In genomic region chr17:25433223-25433616, GRCm38 (mm10) we compare ENCODE assay signal across 8 mouse cellular contexts. TPM values are rescaled to one million over a fixed set of nuclear protein-coding genes. Genes with fewer than 3 reads are reported as not detected.
A peak's percentile ranks its signal among the peaks of the same experiment; 100 is the strongest.
DNase-seq lines count a peak whose midpoint lies in the region; ATAC-seq and TF ChIP-seq lines count a peak whose summit lies in the region.

No protein-coding gene starts in this region.

- no peak overlapping the region; the same call in 1 of the 2 replicates for H3K27ac ChIP-seq in heart, adult 2 months
- H3K27ac ChIP-seq in forebrain, embryonic 12.5 days, result peak overlapping the region; percentile 85
- no peak overlapping the region for H3K27ac ChIP-seq in liver, adult 2 months (replicated peaks; ENCODE audit: insufficient read depth, low read depth, low read length)

- 0 out of 2 replicates have a peak, but pooled peaks cover 1% of the 10 kb centered on the region for H3K4me1 ChIP-seq in heart, adult 2 months (ENCODE audit: control insufficient read depth, insufficient read depth, low read length)
- peaks cover 42% of the 10 kb centered on the region for H3K4me1 ChIP-seq in forebrain, embryonic 12.5 days
- H3K4me1 ChIP-seq in liver, adult 2 months (ENCODE audit: control insufficient read depth, insufficient read depth, low read length), result no peaks in the 10 kb centered on the region

- H3K79me2 ChIP-seq in heart, adult 2 months (replicated peaks; ENCODE audit: control insufficient read depth, insufficient read depth, low read length), result no peaks in the 10 kb centered on the region
- H3K79me2 ChIP-seq in liver, adult 2 months (ENCODE audit: control insufficient read depth, insufficient read depth, low read length), result no peaks in the 10 kb centered on the region

- WGBS in heart, adult 2 months, result 2% methylated on average over 40 of the region's 40 CpGs
- under 1% methylated on average over 40 of the region's 40 CpGs for WGBS in forebrain, embryonic 12.5 days
- WGBS in liver, adult 2 months, result 4% methylated on average over 40 of the region's 40 CpGs

- TF ChIP-seq POLR2A in heart, adult 2 months (IDR thresholded peaks at IDR 0.05; ENCODE audit: insufficient read depth, low read depth, low read length), result no peak
- no peak for TF ChIP-seq POLR2A in liver, adult 2 months (IDR thresholded peaks at IDR 0.05; ENCODE audit: extremely low read depth, insufficient read depth, low read length)

- no peaks in the 10 kb centered on the region for H3K9me3 ChIP-seq in forebrain, embryonic 12.5 days

- H3K27me3 ChIP-seq in heart, adult 2 months (ENCODE audit: control insufficient read depth, insufficient read depth, low read length), result peaks cover 6% of the 10 kb centered on the region
- peaks cover 88% of the 10 kb centered on the region for H3K27me3 ChIP-seq in forebrain, embryonic 12.5 days
- peaks cover 20% of the 10 kb centered on the region for H3K27me3 ChIP-seq in liver, adult 2 months (ENCODE audit: control insufficient read depth, insufficient read depth, low read length)

- H3K4me3 ChIP-seq in heart, adult 2 months, result peak overlapping the region; percentile 54
- peak overlapping the region; percentile 74 for H3K4me3 ChIP-seq in forebrain, embryonic 12.5 days (replicated peaks)
- H3K4me3 ChIP-seq in liver, adult 2 months (ENCODE audit: insufficient read depth, low read depth, low read length), result peak overlapping the region; percentile 25; the same call in 1 of the 2 replicates

- DNase-seq in heart, adult 2 months, result peak in 1 of 2 experiments; percentile 50
- DNase-seq in heart, postnatal 14 days, result no peak
- peak; percentile 60 for DNase-seq in A20 (ENCODE audit: low read depth, low spot score)
- DNase-seq in liver, adult 2 months (ENCODE audit: extremely low read depth, low read depth, low spot score), result no peak
- no peak for DNase-seq in cerebellum, adult 11 months
- DNase-seq in layer of hippocampus, postnatal 14 days (ENCODE audit: low spot score in 2 of 2), result no peak

- H3K4me2 ChIP-seq in forebrain, embryonic 12.5 days, result peak overlapping the region; percentile 94

- intact Hi-C loops in heart, adult 2 months (cut with DNase I), result loop anchor here (5.0 kb wide), 1 partner anchor 36 kb away; no protein-coding TSS in a partner anchor
- intact Hi-C loops in heart, postnatal 14 days (cut with DNase I), result loop anchor here (5.0 kb wide), 1 partner anchor 36 kb away; no protein-coding TSS in a partner anchor

- no peak for TF ChIP-seq EP300 in heart, adult 2 months (IDR thresholded peaks at IDR 0.05; ENCODE audit: insufficient read depth, low read depth, low read length)

- no peak for TF ChIP-seq CTCF in heart, adult 2 months (IDR thresholded peaks at IDR 0.05)
- no peak for TF ChIP-seq CTCF in liver, adult 2 months (IDR thresholded peaks at IDR 0.05; ENCODE audit: low read depth, low read length)

- H3K9ac ChIP-seq in heart, adult 2 months (ENCODE audit: low read depth, low read length), result peak overlapping the region; percentile 56
- H3K9ac ChIP-seq in forebrain, embryonic 12.5 days, result peak overlapping the region; percentile 81
- H3K9ac ChIP-seq in liver, adult 2 months (ENCODE audit: low read depth, low read length), result no peak overlapping the region

- no peaks in the 10 kb centered on the region for H3K36me3 ChIP-seq in heart, adult 2 months (ENCODE audit: control insufficient read depth, insufficient read depth, low read length)
- H3K36me3 ChIP-seq in forebrain, embryonic 12.5 days (replicated peaks), result no peaks in the 10 kb centered on the region
- H3K36me3 ChIP-seq in liver, adult 2 months (ENCODE audit: control insufficient read depth, insufficient read depth, low read length), result no peaks in the 10 kb centered on the region

- peak; percentile 53 for ATAC-seq in forebrain, embryonic 12.5 days (ENCODE audit: low FRiP score)
- ATAC-seq in monocyte, adult 5-6 weeks (replicated peaks; ENCODE audit: insufficient number of reproducible peaks, low FRiP score, low TSS enrichment, poor library complexity, severe bottlenecking), result no peak

RNA-seq across cellular contexts. Expression of gene Cacna1h, which starts 0.4 kb away (rescaled TPM):
- total RNA-seq in heart, adult 2 months (2021), result 1 to 10 TPM; 4.5 to 5.5 TPM
- polyA plus RNA-seq in heart, adult 2 months (2012; rRNA removed), result 20.4 and 23.2 TPM in 2 replicates
- total RNA-seq in heart, postnatal 14 days (2021), result 1 to 10 TPM; 4.9 to 8.1 TPM
- 7.8 and 7.9 TPM in 2 replicates for polyA plus RNA-seq in forebrain, embryonic 12.5 days (2016; fragmentation: Nextera tagmentation; extraction: Ambion mirVana)
- total RNA-seq in liver, adult 2 months (2014; rRNA removed), result 0.27 TPM in 1 of 2 replicates, not detected in the other
- polyA plus RNA-seq in liver, adult 2 months (2012; rRNA removed), result 0.02 and 0.05 TPM in 2 replicates
- total RNA-seq in monocyte, adult 5-6 weeks (2017), result 0.48 to 0.97 TPM in 2 of 3 replicates, not detected in the other
- 10 to 100 TPM; 80.9 to 98.4 TPM for total RNA-seq in layer of hippocampus, postnatal 14 days (2021)

RNA-seq across cellular contexts. Expression of gene Tekt4, which starts 21.2 kb away (rescaled TPM):
- total RNA-seq in heart, adult 2 months (2021), result not detected
- 0.61 and 1.2 TPM in 2 replicates for polyA plus RNA-seq in heart, adult 2 months (2012; rRNA removed)
- total RNA-seq in heart, postnatal 14 days (2021), result under 1 TPM in 1 of 2 experiments, not detected in 1; 0.50 TPM
- 0.19 and 0.31 TPM in 2 replicates for polyA plus RNA-seq in forebrain, embryonic 12.5 days (2016; fragmentation: Nextera tagmentation; extraction: Ambion mirVana)
- not detected in 2 replicates for total RNA-seq in liver, adult 2 months (2014; rRNA removed)
- not detected in 2 replicates for polyA plus RNA-seq in liver, adult 2 months (2012; rRNA removed)
- total RNA-seq in monocyte, adult 5-6 weeks (2017), result not detected in 3 replicates
- 1 to 10 TPM; 3.3 to 4.6 TPM for total RNA-seq in layer of hippocampus, postnatal 14 days (2021)

Comparison
In these comparisons a context has a peak if more than half of its experiments do, and no peak if none do; other contexts are left out.
1. RNA of gene Cacna1h, which starts 0.4 kb away (total RNA-seq): 80.9 to 98.4 TPM in layer of hippocampus, postnatal 14 days; 4.9 to 8.1 TPM in heart, postnatal 14 days, 4.5 to 5.5 TPM in heart, adult 2 months, 0.48 to 0.97 TPM in monocyte, adult 5-6 weeks and 0.27 TPM in liver, adult 2 months; every median in the first group is over 4 times any median in the second.
2. Peak in every context shown above with its lines, with median percentiles within 50 percentile points of each other: H3K4me3 ChIP-seq.